ENCODE assay signal across 9 mouse cellular contexts in the genomic region with DNA sequence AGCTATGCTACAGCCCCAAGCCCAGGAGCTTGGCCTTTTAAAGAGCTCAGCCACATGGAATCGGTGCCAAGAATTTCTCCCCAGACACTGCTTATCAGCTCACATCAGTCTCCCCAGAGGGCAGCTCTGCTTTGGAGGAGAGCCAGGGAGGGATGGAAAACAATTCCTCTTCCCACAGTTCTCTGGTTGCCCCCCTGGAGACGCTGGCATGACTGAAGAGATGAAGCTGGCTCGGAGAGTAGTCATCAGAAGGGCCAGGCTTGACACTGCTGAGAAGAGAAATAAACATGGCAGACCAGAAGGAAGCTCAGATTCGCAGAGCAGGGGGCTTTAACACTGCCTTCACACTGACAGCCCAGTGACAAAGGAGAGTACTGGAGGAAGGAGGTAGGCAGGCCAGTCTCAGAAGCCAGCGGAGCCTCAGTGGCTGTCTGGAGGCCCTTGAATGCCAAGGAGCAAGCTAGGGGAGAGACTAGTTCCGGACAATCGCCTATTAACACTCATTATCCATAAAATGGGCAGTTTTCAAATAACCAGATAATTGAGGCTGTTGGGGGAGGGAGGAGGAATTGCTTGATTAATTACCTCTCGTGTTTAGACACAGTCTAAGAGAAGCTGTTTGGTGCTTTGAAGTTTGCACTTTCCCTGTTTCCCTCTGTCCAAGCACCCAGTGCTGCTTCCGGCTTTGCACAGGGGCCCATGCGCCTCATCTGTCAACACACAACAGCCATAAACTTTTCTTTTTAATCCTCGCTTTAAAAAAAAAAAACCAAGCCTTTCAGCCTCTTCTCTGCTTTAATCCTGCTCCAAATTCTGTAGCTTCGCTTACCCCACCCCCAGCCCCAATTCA.
A peak's percentile ranks its signal among the peaks of the same experiment; 100 is the strongest.
DNase-seq lines count a peak whose midpoint lies in the region; ATAC-seq and TF ChIP-seq lines count a peak whose summit lies in the region.
"Had no signal": no experiment of that assay in that cellular context is flagged by ENCODE, and none has a peak within 500 bp of the region (broad histone marks: within the 10 kb centered on the region; RNA-seq: fewer than 3 reads in every experiment).

No protein-coding gene starts in this region.

- ATAC-seq in forebrain, embryonic 14.5 days = peak; percentile 53
- ATAC-seq in lung, postnatal 0 days = peak; percentile 32; the same call in 1 of the 2 replicates

- intact Hi-C loops in left cerebral cortex, postnatal 14 days (cut with DNase I) = no loop called here

- H3K36me3 ChIP-seq in forebrain, embryonic 14.5 days (ENCODE audit: control insufficient read depth, insufficient read depth, low read length) = no peaks in the 10 kb centered on the region
- no peaks in the 10 kb centered on the region for H3K36me3 ChIP-seq in lung, postnatal 0 days (ENCODE audit: insufficient read depth, low read length)
- H3K36me3 ChIP-seq: liver, embryonic 13.5 days had no signal

- peak; percentile 81 for DNase-seq in Muller cell, postnatal 12 days (ENCODE audit: inconsistent ontology term)
- DNase-seq in adipocyte (ENCODE audit: low spot score) = peak; percentile 7
- DNase-seq in forebrain, embryonic 14.5 days (ENCODE audit: low spot score) = peak; percentile 74
- no peak for DNase-seq in lung, postnatal 0 days (ENCODE audit: low spot score)
- DNase-seq in gastrocnemius, adult 18-20 months (ENCODE audit: low spot score) = no peak
- no peak for DNase-seq in left cerebral cortex, postnatal 14 days (ENCODE audit: low spot score in 2 of 2)
- no peak for DNase-seq in right cerebral cortex, adult 18-20 months
- DNase-seq: liver, embryonic 13.5 days; spleen, adult 18-20 months had no signal

- H3K9ac ChIP-seq in forebrain, embryonic 14.5 days (ENCODE audit: low read length) = no peak overlapping the region
- H3K9ac ChIP-seq in lung, postnatal 0 days (replicated peaks; ENCODE audit: low read depth) = no peak overlapping the region
- H3K9ac ChIP-seq: liver, embryonic 13.5 days had no signal

- no peak overlapping the region for H3K4me3 ChIP-seq in forebrain, embryonic 14.5 days (ENCODE audit: low read depth, low read length)
- H3K4me3 ChIP-seq in lung, postnatal 0 days (ENCODE audit: low read depth, low read length) = no peak overlapping the region
- H3K4me3 ChIP-seq: liver, embryonic 13.5 days had no signal

- H3K27me3 ChIP-seq in forebrain, embryonic 14.5 days (replicated peaks; ENCODE audit: control insufficient read depth, insufficient read depth, low read length) = no peaks in the 10 kb centered on the region
- H3K27me3 ChIP-seq in lung, postnatal 0 days (replicated peaks; ENCODE audit: insufficient read depth, low read length) = no peaks in the 10 kb centered on the region
- H3K27me3 ChIP-seq: liver, embryonic 13.5 days had no signal

- TF ChIP-seq CTCF in lung, postnatal 0 days (IDR thresholded peaks at IDR 0.05) = no peak

- H3K4me1 ChIP-seq in forebrain, embryonic 14.5 days (ENCODE audit: control insufficient read depth, insufficient read depth, low read length) = peaks cover 12% of the 10 kb centered on the region
- no peaks in the 10 kb centered on the region for H3K4me1 ChIP-seq in lung, postnatal 0 days (ENCODE audit: insufficient read depth, low read depth, low read length)
- H3K4me1 ChIP-seq: liver, embryonic 13.5 days had no signal

- H3K4me2 ChIP-seq in forebrain, embryonic 14.5 days (ENCODE audit: low read length) = no peak overlapping the region
- no peak overlapping the region for H3K4me2 ChIP-seq in lung, postnatal 0 days (replicated peaks; ENCODE audit: low read depth, low read length)
- H3K4me2 ChIP-seq: liver, embryonic 13.5 days had no signal

- no peak for TF ChIP-seq EP300 in lung, postnatal 0 days (IDR thresholded peaks at IDR 0.05)

- WGBS in forebrain, embryonic 14.5 days = 10% methylated on average over 12 of the region's 12 CpGs
- 24% methylated on average over 12 of the region's 12 CpGs for WGBS in lung, postnatal 0 days

- peak overlapping the region; percentile 18; the same call in 1 of the 2 replicates for H3K27ac ChIP-seq in forebrain, embryonic 14.5 days (ENCODE audit: low read depth, low read length)
- no peak overlapping the region for H3K27ac ChIP-seq in lung, postnatal 0 days (ENCODE audit: low read length)
- H3K27ac ChIP-seq: liver, embryonic 13.5 days had no signal

- H3K9me3 ChIP-seq in forebrain, embryonic 14.5 days (replicated peaks; ENCODE audit: control insufficient read depth, low read length) = no peaks in the 10 kb centered on the region
- no peaks in the 10 kb centered on the region for H3K9me3 ChIP-seq in lung, postnatal 0 days (ENCODE audit: low read length)
- H3K9me3 ChIP-seq: liver, embryonic 13.5 days had no signal

Comparison
In these comparisons a context has a peak if more than half of its experiments do, and no peak if none do; other contexts are left out.
1. DNase-seq: peak in Muller cell, postnatal 12 days (single experiment), adipocyte (single experiment) and forebrain, embryonic 14.5 days (single experiment); none in lung, postnatal 0 days (single experiment), gastrocnemius, adult 18-20 months (single experiment), left cerebral cortex, postnatal 14 days (0 of 2) and right cerebral cortex, adult 18-20 months (single experiment).